Mouse (Mus musculus): Measurements from ENCODE around the gene Ndufc1. TPM values are rescaled to one million over a fixed set of nuclear protein-coding genes. Genes with fewer than 3 reads are reported as not detected.
"Not testable (repeated sequence)": the region's sequence is repeated elsewhere in the genome, so short reads cannot be mapped to it uniquely, and the experiment has no call there.

Ndufc1 gene
- polyA plus RNA-seq, 1 experiment from 2014 or later: 672 TPM

DNA sequence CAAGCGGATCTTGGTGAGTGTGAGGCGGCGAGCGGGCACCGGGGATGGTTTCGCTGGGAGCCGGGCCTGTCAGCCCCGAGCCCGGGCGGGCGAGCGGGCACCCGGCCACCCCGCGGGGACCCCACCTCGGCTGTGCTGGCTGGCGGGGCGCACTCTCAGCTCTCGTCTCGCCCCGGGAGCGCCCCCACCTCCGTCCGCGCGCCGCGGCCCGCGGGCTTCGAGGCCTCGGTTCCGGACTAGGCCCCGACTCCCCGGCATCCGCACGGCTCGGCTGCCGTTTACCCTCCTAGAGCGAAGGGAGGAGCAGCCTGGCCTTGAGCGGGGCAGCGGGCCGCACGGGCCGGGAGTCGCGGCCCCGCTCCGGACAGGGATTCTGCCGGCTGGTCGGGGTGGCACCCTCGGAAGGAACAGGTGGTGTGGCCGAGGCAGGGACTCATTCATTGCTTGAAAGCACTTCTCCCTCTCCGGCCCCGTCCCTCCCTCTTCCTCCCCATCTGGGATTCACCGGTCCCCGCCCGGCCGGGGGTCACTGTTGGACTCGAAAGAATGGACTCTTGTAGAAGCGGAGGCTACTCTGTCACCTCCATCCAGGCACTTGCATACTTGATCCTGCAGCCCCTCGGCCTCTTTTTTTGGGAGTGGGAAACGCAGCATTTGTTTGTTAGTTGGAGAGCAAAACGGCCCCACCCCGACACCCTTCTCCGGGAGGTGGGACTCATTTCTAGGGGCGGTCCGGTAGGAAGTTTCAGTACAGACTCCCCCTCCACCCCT, 7.8 kb upstream of the Ndufc1 start:
- H3K27me3 ChIP-seq (ENCODE audit: control insufficient read depth, insufficient read depth, low read length): no peaks in the 10 kb centered on the region
- peak overlapping the region; percentile 74 for H3K4me2 ChIP-seq (ENCODE audit: low read depth, low read length, severe bottlenecking)
- H3K36me3 ChIP-seq (ENCODE audit: control insufficient read depth, insufficient read depth, low read length): no peaks in the 10 kb centered on the region
- H3K4me1 ChIP-seq (replicated peaks; ENCODE audit: control insufficient read depth, insufficient read depth, low read length): peaks cover 8% of the 10 kb centered on the region; the same call in 1 of the 2 replicates
- under 1% methylated on average over 68 of the region's 68 CpGs for WGBS
- peak; percentile 51 for ATAC-seq (replicated peaks; ENCODE audit: low FRiP score)
- peak overlapping the region; percentile 85 for H3K27ac ChIP-seq (ENCODE audit: low read depth, low read length)
- peak; percentile 76 for DNase-seq (ENCODE audit: low spot score)
- H3K4me3 ChIP-seq (ENCODE audit: low read depth, low read length): peak overlapping the region; percentile 99
- H3K9me3 ChIP-seq (ENCODE audit: control insufficient read depth, low read length): no peaks in the 10 kb centered on the region
- peak overlapping the region; percentile 98 for H3K9ac ChIP-seq (ENCODE audit: low read length)

- WGBS: under 1% methylated on average over 29 of the region's 30 CpGs
- DNase-seq (ENCODE audit: low spot score): no peak
These were observed 7.2 kb upstream of the Ndufc1 start for GRCm38 (mm10) chr3:51416073-51416363.

DNA sequence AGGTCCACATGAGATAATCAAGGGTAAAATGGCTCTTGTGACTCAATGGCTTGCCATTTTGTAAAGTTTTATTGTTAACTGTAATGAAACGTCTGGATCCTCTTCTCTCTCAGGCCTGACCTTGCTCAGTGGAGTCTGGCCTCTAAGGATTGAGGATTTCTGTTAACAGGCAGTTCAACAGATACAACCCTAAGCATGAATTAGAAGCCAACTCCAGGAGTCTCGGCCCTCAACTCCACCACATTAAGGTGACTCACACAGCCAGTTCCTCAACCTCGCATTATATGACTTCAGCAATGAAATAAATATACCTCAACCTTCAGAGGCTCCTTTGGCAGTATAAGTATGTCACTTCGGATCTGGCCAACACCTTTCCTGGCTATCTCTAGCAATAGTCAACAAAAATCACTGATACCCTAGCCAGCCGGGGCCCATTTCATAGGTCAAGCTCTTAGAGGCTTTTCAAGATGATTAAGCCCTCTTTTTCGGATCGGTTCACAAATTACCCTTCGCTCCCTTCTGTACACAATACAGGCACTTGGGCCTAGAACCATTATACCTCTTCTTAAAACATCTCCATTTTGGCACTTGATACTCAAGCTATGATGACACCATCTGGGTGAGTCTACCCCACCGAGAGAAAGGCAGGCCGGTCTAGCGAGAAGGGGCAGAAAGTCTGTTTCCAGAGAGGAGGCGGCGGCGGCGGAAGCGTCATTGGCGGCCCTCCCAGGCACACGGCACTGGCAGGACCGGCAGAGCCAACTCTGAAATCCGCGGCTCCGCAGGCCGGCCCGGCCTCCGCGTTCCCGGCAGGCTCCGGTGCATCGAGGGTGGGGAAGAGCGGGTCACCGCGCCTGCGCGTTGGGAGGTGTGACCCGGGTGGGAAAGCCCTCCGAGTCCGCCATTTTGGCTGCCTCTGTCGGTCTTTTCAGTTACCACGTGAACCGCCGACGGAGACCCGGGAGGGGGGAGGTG, 6.6 kb upstream of the Ndufc1 start, which contains the start of gene Naa15:
TSS of gene Naa15 (plus strand) at position 51 of the 975 bp plus-strand sequence.
- H3K27ac ChIP-seq (ENCODE audit: low read depth, low read length): peak within 1 kb of the TSS; percentile 85
- H3K36me3 ChIP-seq (ENCODE audit: control insufficient read depth, insufficient read depth, low read length): no peaks in the 10 kb centered on the region
- H3K4me2 ChIP-seq (ENCODE audit: low read depth, low read length, severe bottlenecking): peak within 1 kb of the TSS; percentile 74
- WGBS: 5% methylated on average over 43 of the region's 43 CpGs
- no peaks in the 10 kb centered on the region for H3K9me3 ChIP-seq (ENCODE audit: control insufficient read depth, low read length)
- ATAC-seq (replicated peaks; ENCODE audit: low FRiP score): peak; percentile 94
- peak within 1 kb of the TSS; percentile 98 for H3K9ac ChIP-seq (ENCODE audit: low read length)
- peak; percentile 96 for DNase-seq (ENCODE audit: low spot score)
- peak within 1 kb of the TSS; percentile 99 for H3K4me3 ChIP-seq (ENCODE audit: low read depth, low read length)
- no peaks in the 10 kb centered on the region for H3K27me3 ChIP-seq (ENCODE audit: control insufficient read depth, insufficient read depth, low read length)
- H3K4me1 ChIP-seq (replicated peaks; ENCODE audit: control insufficient read depth, insufficient read depth, low read length): peaks cover 8% of the 10 kb centered on the region; the same call in 1 of the 2 replicates

More at GRCm38 (mm10) chr3:51416073-51416363, 7.2 kb upstream of the Ndufc1 start:
- Histone ChIP-seq H3K9ac (ENCODE audit: low read length) (peak overlapping the region; percentile 98), H3K4me1 (replicated peaks; ENCODE audit: control insufficient read depth, insufficient read depth, low read length) (peaks cover 8% of the 10 kb centered on the region; the same call in 1 of the 2 replicates), H3K36me3 (ENCODE audit: control insufficient read depth, insufficient read depth, low read length) (no peaks in the 10 kb centered on the region), H3K4me2 (ENCODE audit: low read depth, low read length, severe bottlenecking) (peak overlapping the region; percentile 74), H3K9me3 (ENCODE audit: control insufficient read depth, low read length) (no peaks in the 10 kb centered on the region), H3K27ac (ENCODE audit: low read depth, low read length) (peak overlapping the region; percentile 85), H3K27me3 (ENCODE audit: control insufficient read depth, insufficient read depth, low read length) (no peaks in the 10 kb centered on the region), H3K4me3 (ENCODE audit: low read depth, low read length) (peak overlapping the region; percentile 99)
- ATAC-seq (replicated peaks; ENCODE audit: low FRiP score): peak; percentile 71

DNA sequence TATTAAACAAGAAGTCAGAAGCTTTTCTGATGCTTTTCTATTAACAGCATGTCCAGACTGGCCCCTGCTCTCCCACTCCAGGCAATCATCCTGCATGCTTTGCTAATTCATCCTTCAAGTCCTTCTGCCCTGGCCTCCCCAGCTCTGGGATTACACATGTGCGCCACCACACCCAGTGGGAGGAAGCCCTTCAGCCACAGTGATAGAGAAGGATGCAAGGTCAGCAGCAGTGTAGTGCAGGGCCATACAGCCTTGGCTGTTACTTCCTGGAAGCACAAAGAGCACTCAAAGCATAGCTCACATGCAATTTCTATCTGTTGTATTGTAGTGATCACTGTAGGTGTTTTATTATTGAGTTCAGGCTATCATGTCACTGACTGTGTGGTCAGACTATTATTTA, 4.5 kb upstream of the Ndufc1 start:
- Histone ChIP-seq H3K27ac (ENCODE audit: low read depth, low read length) (no peak overlapping the region), H3K9me3 (ENCODE audit: control insufficient read depth, low read length) (no peaks in the 10 kb centered on the region), H3K4me3 (ENCODE audit: low read depth, low read length) (no peak overlapping the region), H3K36me3 (ENCODE audit: control insufficient read depth, insufficient read depth, low read length) (no peaks in the 10 kb centered on the region), H3K9ac (ENCODE audit: low read length) (no peak overlapping the region), H3K4me2 (ENCODE audit: low read depth, low read length, severe bottlenecking) (no peak overlapping the region), H3K27me3 (ENCODE audit: control insufficient read depth, insufficient read depth, low read length) (no peaks in the 10 kb centered on the region), H3K4me1 (replicated peaks; ENCODE audit: control insufficient read depth, insufficient read depth, low read length) (peaks cover 8% of the 10 kb centered on the region; the same call in 1 of the 2 replicates)
- ATAC-seq (replicated peaks; ENCODE audit: low FRiP score): no peak
- DNase-seq (ENCODE audit: low spot score): no peak
- 90% methylated on average over 1 of the region's 1 CpGs for WGBS

GRCm38 (mm10) chr3:51412457-51412856, 3.7 kb upstream of the Ndufc1 start:
- WGBS: 92% methylated on average over 7 of the region's 7 CpGs
- H3K27ac ChIP-seq (ENCODE audit: low read depth, low read length): no peak overlapping the region
- H3K4me1 ChIP-seq (replicated peaks; ENCODE audit: control insufficient read depth, insufficient read depth, low read length): peaks cover 8% of the 10 kb centered on the region; the same call in 1 of the 2 replicates
- H3K9ac ChIP-seq (ENCODE audit: low read length): no peak overlapping the region
- no peaks in the 10 kb centered on the region for H3K36me3 ChIP-seq (ENCODE audit: control insufficient read depth, insufficient read depth, low read length)
- no peak for ATAC-seq (replicated peaks; ENCODE audit: low FRiP score)
- no peaks in the 10 kb centered on the region for H3K27me3 ChIP-seq (ENCODE audit: control insufficient read depth, insufficient read depth, low read length)
- no peak overlapping the region for H3K4me2 ChIP-seq (ENCODE audit: low read depth, low read length, severe bottlenecking)
- H3K9me3 ChIP-seq (ENCODE audit: control insufficient read depth, low read length): no peaks in the 10 kb centered on the region
- no peak overlapping the region for H3K4me3 ChIP-seq (ENCODE audit: low read depth, low read length)
- no peak for DNase-seq (ENCODE audit: low spot score)

DNA sequence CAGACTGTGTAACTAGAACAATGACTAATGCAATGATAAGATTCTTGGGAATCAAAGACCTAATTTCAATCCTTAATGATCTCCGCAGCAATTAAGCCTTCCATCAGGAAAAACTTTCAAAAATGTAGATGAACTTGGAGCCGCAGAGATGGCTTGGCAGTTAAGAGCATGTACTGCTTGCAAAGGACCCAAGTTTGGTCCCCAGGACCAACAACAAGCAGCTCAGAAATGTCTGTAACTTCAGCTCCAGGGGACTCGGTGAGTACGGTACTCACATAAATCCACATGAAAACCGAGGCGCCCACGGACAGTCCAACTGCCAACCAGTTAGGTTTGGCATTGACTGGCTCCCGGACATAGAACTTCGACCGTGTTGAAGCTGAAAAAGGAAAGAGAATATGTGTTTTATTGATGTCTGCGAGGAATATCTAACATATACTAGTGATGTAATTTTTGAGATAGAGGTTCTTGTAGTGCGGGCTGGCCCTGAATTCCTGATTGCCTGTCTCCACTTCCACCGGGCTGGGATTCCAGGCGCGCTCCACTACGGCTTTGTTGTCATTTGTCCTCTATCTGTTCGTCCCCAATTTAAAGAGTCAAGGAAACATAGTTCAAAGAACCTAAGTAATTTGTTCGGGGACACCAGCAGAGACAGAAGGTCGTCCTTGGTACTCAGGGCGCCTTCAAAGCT, 773 bp downstream of the Ndufc1 start:
- H3K4me1 ChIP-seq (replicated peaks; ENCODE audit: control insufficient read depth, insufficient read depth, low read length): peaks cover 4% of the 10 kb centered on the region; the same call in 1 of the 2 replicates
- peak overlapping the region; percentile 94 for H3K27ac ChIP-seq (ENCODE audit: low read depth, low read length)
- H3K27me3 ChIP-seq (ENCODE audit: control insufficient read depth, insufficient read depth, low read length): no peaks in the 10 kb centered on the region
- 28% methylated on average over 20 of the region's 20 CpGs for WGBS
- ATAC-seq (replicated peaks; ENCODE audit: low FRiP score) (no peak), DNase-seq (ENCODE audit: low spot score) (peak; percentile 55)
- H3K4me2 ChIP-seq (ENCODE audit: low read depth, low read length, severe bottlenecking): peak overlapping the region; percentile 54
- H3K36me3 ChIP-seq (ENCODE audit: control insufficient read depth, insufficient read depth, low read length): no peaks in the 10 kb centered on the region
- H3K9ac ChIP-seq (ENCODE audit: low read length): peak overlapping the region; percentile 89
- H3K9me3 ChIP-seq (ENCODE audit: control insufficient read depth, low read length): no peaks in the 10 kb centered on the region
- H3K4me3 ChIP-seq (ENCODE audit: low read depth, low read length): peak overlapping the region; percentile 76

DNA sequence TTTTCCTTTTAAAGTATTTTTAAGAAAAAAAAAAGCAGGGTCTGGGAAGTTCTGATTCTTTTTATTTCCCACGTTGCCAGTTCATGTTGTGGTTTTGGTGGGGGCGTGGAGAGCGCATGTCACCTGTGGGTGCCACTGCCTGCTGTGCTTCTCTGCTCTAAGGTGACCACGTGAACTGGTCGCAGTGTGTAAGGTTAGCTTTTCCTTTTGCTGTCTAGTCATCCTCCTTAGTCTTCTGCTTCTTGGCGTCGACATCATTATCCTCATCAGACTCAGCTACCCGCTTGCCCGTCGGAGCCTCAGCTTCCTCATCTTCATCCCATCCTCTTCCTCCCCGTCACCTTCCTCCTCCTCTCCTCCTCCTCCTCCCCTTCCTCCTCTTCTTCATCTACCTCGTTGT, 6.2 kb downstream of the Ndufc1 start:
- no peaks in the 10 kb centered on the region for H3K36me3 ChIP-seq (ENCODE audit: control insufficient read depth, insufficient read depth, low read length)
- no peak overlapping the region for H3K9ac ChIP-seq (ENCODE audit: low read length)
- no peaks in the 10 kb centered on the region for H3K27me3 ChIP-seq (ENCODE audit: control insufficient read depth, insufficient read depth, low read length)
- H3K9me3 ChIP-seq (ENCODE audit: control insufficient read depth, low read length): no peaks in the 10 kb centered on the region
- DNase-seq (ENCODE audit: low spot score) (no peak), ATAC-seq (replicated peaks; ENCODE audit: low FRiP score) (no peak)
- no peak overlapping the region for H3K27ac ChIP-seq (ENCODE audit: low read depth, low read length)
- H3K4me2 ChIP-seq (ENCODE audit: low read depth, low read length, severe bottlenecking): no peak overlapping the region
- WGBS: 92% methylated on average over 12 of the region's 12 CpGs
- no peaks in the 10 kb centered on the region for H3K4me1 ChIP-seq (replicated peaks; ENCODE audit: control insufficient read depth, insufficient read depth, low read length)
- no peak overlapping the region for H3K4me3 ChIP-seq (ENCODE audit: low read depth, low read length)

- not testable (repeated sequence) for ATAC-seq (replicated peaks; ENCODE audit: low FRiP score); H3K9me3 ChIP-seq (ENCODE audit: control insufficient read depth, low read length); H3K4me3 ChIP-seq (ENCODE audit: low read depth, low read length); H3K9ac ChIP-seq (ENCODE audit: low read length); H3K36me3 ChIP-seq (ENCODE audit: control insufficient read depth, insufficient read depth, low read length); H3K27ac ChIP-seq (ENCODE audit: low read depth, low read length); H3K4me2 ChIP-seq (ENCODE audit: low read depth, low read length, severe bottlenecking); H3K4me1 ChIP-seq (replicated peaks; ENCODE audit: control insufficient read depth, insufficient read depth, low read length); DNase-seq (ENCODE audit: low spot score); H3K27me3 ChIP-seq (ENCODE audit: control insufficient read depth, insufficient read depth, low read length)
- 68% methylated on average over 4 of the region's 4 CpGs for WGBS
These were observed 6.7 kb downstream of the Ndufc1 start for GRCm38 (mm10) chr3:51402054-51402453.
